In the genomic region with DNA sequence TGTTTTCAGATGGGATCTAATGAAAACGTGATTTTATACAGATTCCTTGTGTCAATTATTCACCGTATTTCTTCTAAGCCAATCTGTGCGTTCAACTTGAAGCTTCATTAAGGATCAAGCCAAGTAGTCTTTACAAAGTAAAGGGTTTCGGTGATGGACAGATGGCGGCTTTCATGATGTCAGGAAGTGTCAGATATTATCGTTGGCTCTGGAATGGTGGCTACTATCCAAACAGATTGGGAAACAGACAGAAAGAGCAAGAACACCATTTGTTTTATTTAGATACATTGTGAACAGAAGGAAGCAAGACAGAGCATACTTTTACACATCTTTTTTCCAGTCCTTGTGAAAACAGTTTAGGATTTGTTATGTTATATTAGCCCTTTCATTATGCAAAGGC, we compare ENCODE assay signal across 13 mouse cellular contexts.
DNase-seq lines count a peak whose midpoint lies in the region; ATAC-seq and TF ChIP-seq lines count a peak whose summit lies in the region.
"Had no signal": no experiment of that assay in that cellular context is flagged by ENCODE, and none has a peak within 500 bp of the region (broad histone marks: within the 10 kb centered on the region; RNA-seq: fewer than 3 reads in every experiment).

No protein-coding gene starts in this region.

- no peak for ATAC-seq in hindbrain, postnatal 0 days
- no peak for ATAC-seq in hindbrain, embryonic 11.5 days (ENCODE audit: low FRiP score)
- no peak for ATAC-seq in intestine, embryonic 16.5 days

- no peak overlapping the region for H3K9ac ChIP-seq in hindbrain, postnatal 0 days (replicated peaks; ENCODE audit: low read length)
- no peak overlapping the region for H3K9ac ChIP-seq in hindbrain, embryonic 11.5 days (ENCODE audit: low read depth, low read length)
- H3K9ac ChIP-seq in intestine, embryonic 16.5 days (ENCODE audit: low read depth, low read length): no peak overlapping the region
- H3K9ac ChIP-seq: hindbrain, embryonic 15.5 days; liver, embryonic 13.5 days had no signal

- TF ChIP-seq CTCF in hindbrain, postnatal 0 days (IDR thresholded peaks at IDR 0.05; ENCODE audit: low read depth): no peak

- peak; percentile 55 for DNase-seq in hindbrain, postnatal 0 days (ENCODE audit: low spot score)
- no peak for DNase-seq in hindbrain, embryonic 11.5 days (ENCODE audit: low spot score)
- DNase-seq in brain, adult 2 months (ENCODE audit: low read depth, low spot score): peak; percentile 99
- DNase-seq in cerebellum, adult 9-10 months: peak; percentile 99
- DNase-seq in layer of hippocampus, adult 9-11 months: peak; percentile 29
- DNase-seq in frontal cortex, adult 2 months (ENCODE audit: extremely low spot score in 1 of 2, low spot score in 1 of 2): no peak
- DNase-seq in adrenal gland, postnatal 36 days: no peak
- DNase-seq: left cerebral cortex, postnatal 4 days; liver, embryonic 13.5 days; thymus, postnatal 4 days had no signal

- no peaks in the 10 kb centered on the region for H3K9me3 ChIP-seq in hindbrain, postnatal 0 days (ENCODE audit: low read length)
- H3K9me3 ChIP-seq in hindbrain, embryonic 11.5 days (ENCODE audit: control insufficient read depth, low read length): no peaks in the 10 kb centered on the region
- no peaks in the 10 kb centered on the region for H3K9me3 ChIP-seq in intestine, embryonic 16.5 days (ENCODE audit: control insufficient read depth, low read length)
- H3K9me3 ChIP-seq: hindbrain, embryonic 15.5 days; liver, embryonic 13.5 days had no signal

- H3K27me3 ChIP-seq in hindbrain, postnatal 0 days (ENCODE audit: insufficient read depth, low read length): no peaks in the 10 kb centered on the region
- no peaks in the 10 kb centered on the region for H3K27me3 ChIP-seq in hindbrain, embryonic 11.5 days (ENCODE audit: control insufficient read depth, insufficient read depth, low read length)
- no peaks in the 10 kb centered on the region for H3K27me3 ChIP-seq in intestine, embryonic 16.5 days (replicated peaks; ENCODE audit: control insufficient read depth, insufficient read depth, low read length)
- H3K27me3 ChIP-seq: hindbrain, embryonic 15.5 days; liver, embryonic 13.5 days had no signal

- H3K4me2 ChIP-seq in hindbrain, postnatal 0 days (ENCODE audit: low read depth, low read length): no peak overlapping the region
- no peak overlapping the region for H3K4me2 ChIP-seq in hindbrain, embryonic 11.5 days (replicated peaks; ENCODE audit: low read depth, low read length)
- no peak overlapping the region for H3K4me2 ChIP-seq in intestine, embryonic 16.5 days (ENCODE audit: low read depth, low read length)
- H3K4me2 ChIP-seq: hindbrain, embryonic 15.5 days; liver, embryonic 13.5 days had no signal

- H3K27ac ChIP-seq in hindbrain, postnatal 0 days: no peak overlapping the region
- H3K27ac ChIP-seq in hindbrain, embryonic 11.5 days (ENCODE audit: low read depth, low read length): no peak overlapping the region
- H3K27ac ChIP-seq in intestine, embryonic 16.5 days (ENCODE audit: low read length): no peak overlapping the region
- H3K27ac ChIP-seq: hindbrain, embryonic 15.5 days; liver, embryonic 13.5 days had no signal

- H3K4me1 ChIP-seq in hindbrain, postnatal 0 days (ENCODE audit: insufficient read depth, low read length): no peaks in the 10 kb centered on the region
- H3K4me1 ChIP-seq in hindbrain, embryonic 11.5 days (replicated peaks; ENCODE audit: control insufficient read depth, insufficient read depth, low read length): no peaks in the 10 kb centered on the region
- H3K4me1 ChIP-seq in intestine, embryonic 16.5 days (ENCODE audit: control insufficient read depth, insufficient read depth, low read length): no peaks in the 10 kb centered on the region
- H3K4me1 ChIP-seq: hindbrain, embryonic 15.5 days; liver, embryonic 13.5 days had no signal

- H3K4me3 ChIP-seq in hindbrain, postnatal 0 days (ENCODE audit: low read length): no peak overlapping the region
- no peak overlapping the region for H3K4me3 ChIP-seq in hindbrain, embryonic 11.5 days (ENCODE audit: low read depth, low read length)
- no peak overlapping the region for H3K4me3 ChIP-seq in intestine, embryonic 16.5 days (ENCODE audit: low read length)
- H3K4me3 ChIP-seq: hindbrain, embryonic 15.5 days; liver, embryonic 13.5 days had no signal

- H3K36me3 ChIP-seq in hindbrain, postnatal 0 days (ENCODE audit: insufficient read depth, low read length): no peaks in the 10 kb centered on the region
- H3K36me3 ChIP-seq in hindbrain, embryonic 11.5 days (ENCODE audit: control insufficient read depth, insufficient read depth, low read length): no peaks in the 10 kb centered on the region
- no peaks in the 10 kb centered on the region for H3K36me3 ChIP-seq in intestine, embryonic 16.5 days (ENCODE audit: control insufficient read depth, insufficient read depth, low read length)
- H3K36me3 ChIP-seq: G1E; hindbrain, embryonic 15.5 days; liver, embryonic 13.5 days had no signal

- 56% methylated on average over 6 of the region's 6 CpGs for WGBS in hindbrain, postnatal 0 days
- 84% methylated on average over 6 of the region's 6 CpGs for WGBS in hindbrain, embryonic 11.5 days
- 57% methylated on average over 6 of the region's 6 CpGs for whole genome bisulfite sequencing in intestine, embryonic 16.5 days

Comparison
In these comparisons a context has a peak if more than half of its experiments do, and no peak if none do; other contexts are left out.
1. DNase-seq: peak in hindbrain, postnatal 0 days (single experiment), brain, adult 2 months (single experiment), cerebellum, adult 9-10 months (single experiment) and layer of hippocampus, adult 9-11 months (single experiment); none in hindbrain, embryonic 11.5 days (single experiment), frontal cortex, adult 2 months (0 of 2) and adrenal gland, postnatal 36 days (0 of 2).